Mouse (Mus musculus) C2C12 (cell line): ENCODE data around the gene Prrc2a.

Experiments
- CEBPB ChIP-seq: IDR thresholded peaks from one replicate; pipeline ENCODE4 v1.6.1; 2011; ENCODE audit warnings: low read depth, mild to moderate bottlenecking, control low read depth, moderate library complexity
- CTCF ChIP-seq: IDR thresholded peaks from one replicate; pipeline ENCODE4 v1.5.1; 2011; ENCODE audit not compliant: control insufficient read depth, insufficient read depth, insufficient read length
- FOSL1 ChIP-seq: IDR thresholded peaks from one replicate; pipeline ENCODE4 v1.8.0; 2011; ENCODE audit warnings: mild to moderate bottlenecking, low read length; ENCODE audit not compliant: poor library complexity, insufficient read depth, severe bottlenecking
- MAX ChIP-seq: IDR thresholded peaks from one replicate; pipeline ENCODE4 v1.6.1; 2011; ENCODE audit warnings: mild to moderate bottlenecking, control low read depth
- MYOG ChIP-seq: IDR thresholded peaks from one replicate; pipeline ENCODE4 v1.6.1; 2011; ENCODE audit not compliant: control insufficient read depth, insufficient read length; ENCODE audit errors: extremely low read depth
- USF1 ChIP-seq: IDR thresholded peaks from one replicate; pipeline ENCODE4 v1.6.1; 2011; ENCODE audit warnings: low read depth, mild to moderate bottlenecking, control low read depth, moderate library complexity

DNA sequence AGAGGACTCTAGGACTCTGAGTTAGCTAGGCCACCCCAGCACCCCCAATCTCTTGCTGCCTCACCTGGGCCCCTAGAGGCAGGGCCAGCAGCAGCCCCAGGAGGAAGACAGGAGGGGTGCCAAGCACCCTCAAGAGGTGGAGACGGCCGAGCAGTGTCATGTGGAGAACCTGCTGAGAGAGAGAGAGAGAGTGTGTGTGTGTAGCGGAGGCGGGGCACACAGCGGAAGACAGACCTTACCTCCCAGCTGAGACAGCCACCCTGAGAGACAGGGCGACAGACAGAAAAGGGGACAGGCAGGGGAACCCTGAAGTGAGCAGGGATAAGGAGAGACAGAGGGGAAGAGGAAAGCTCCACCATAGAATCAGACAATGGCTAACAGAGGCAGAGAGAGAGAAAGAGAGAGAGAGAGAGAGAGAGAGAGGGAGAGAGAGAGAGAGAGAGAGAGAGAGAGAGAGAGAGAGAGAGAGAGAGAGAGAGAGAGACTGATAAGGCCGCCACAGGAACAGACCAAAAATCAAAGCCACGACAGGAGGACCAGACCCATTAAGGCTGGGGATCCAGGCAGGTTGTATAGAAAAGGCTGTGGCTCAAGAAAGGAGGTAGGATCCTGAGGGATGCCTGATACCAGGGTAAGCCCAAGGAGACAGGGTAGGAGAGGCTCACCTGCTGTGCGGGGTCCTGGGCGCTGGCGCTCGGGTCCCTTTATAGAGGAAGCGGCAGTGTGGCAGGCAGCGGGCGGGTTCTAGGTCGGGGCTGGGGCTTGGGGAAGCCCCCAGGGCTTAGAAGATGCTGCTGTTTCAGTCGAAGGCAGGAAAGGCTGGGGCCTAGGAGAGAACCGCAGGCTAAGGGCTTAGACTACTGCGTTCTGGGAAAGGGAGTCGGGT is 40.0 kb upstream of the Prrc2a start, which contains the start of gene Lta:
- TF ChIP-seq CTCF (no peak), MAX (no peak), MYOG (no peak), CEBPB (no peak), FOSL1 (no peak), USF1 (no peak)
